Mouse (Mus musculus) small intestine, adult 2 months (tissue): ENCODE data around the gene Hsd17b14. TPM values are rescaled to one million over a fixed set of nuclear protein-coding genes. Genes with fewer than 3 reads are reported as not detected.

Experiments
- H3K27ac ChIP-seq: fragments of 200-500 bp; 2 replicates; pipeline ENCODE4 v1.5.1; 2012; ENCODE audit warnings: low read depth, low read length, control low read depth, inconsistent platforms; ENCODE audit not compliant: insufficient read depth
- H3K27me3 ChIP-seq: fragments of 200-500 bp; 2 replicates; pipeline ENCODE4 v1.6.1; 2012; ENCODE audit warnings: mild to moderate bottlenecking, moderate library complexity, low read length, inconsistent platforms; ENCODE audit not compliant: control insufficient read depth, insufficient read depth
- H3K36me3 ChIP-seq: fragments of 200-500 bp; 2 replicates; pipeline ENCODE4 v1.6.1; 2012; ENCODE audit warnings: mild to moderate bottlenecking, low read length, control low read depth, inconsistent platforms; ENCODE audit not compliant: control insufficient read depth, insufficient read depth
- H3K4me1 ChIP-seq: fragments of 200-500 bp; 2 replicates; pipeline ENCODE4 v1.6.1; 2012; ENCODE audit warnings: low read length, inconsistent platforms, mixed read lengths; ENCODE audit not compliant: control insufficient read depth, insufficient read depth, insufficient read length
- H3K4me3 ChIP-seq: fragments of 200-500 bp; 2 replicates; pipeline ENCODE4 v1.5.1; 2012; ENCODE audit warnings: low read depth, mild to moderate bottlenecking, control low read depth, inconsistent platforms, low read length, moderate library complexity
- CTCF ChIP-seq: fragments of 200-500 bp; IDR thresholded peaks from 2 replicates; pipeline ENCODE4 v1.5.1; 2012; ENCODE audit warnings: low read depth, mild to moderate bottlenecking, control low read depth, inconsistent platforms, low read length, moderate library complexity, mixed read lengths; ENCODE audit not compliant: insufficient replicate concordance, insufficient read length; ENCODE audit errors: extremely low read depth
- POLR2A ChIP-seq: fragments of 200-500 bp; IDR thresholded peaks from 2 replicates; pipeline ENCODE4 v1.6.1; 2012; ENCODE audit warnings: low read depth, mild to moderate bottlenecking, control low read depth, inconsistent platforms, low read length, moderate library complexity
- WGBS: fragments of 180-500 bp; shearing (Covaris S2); methylation state at CpG from one replicate; pipeline ENCODE4 v1.1.7; 2018; 5-methylcytosine and 5-hydroxymethylcytosine counted together
- polyA plus RNA-seq: library from polyadenylated mRNA; depleted of rRNA; stranded (reverse); fragments of >200 nt; gene quantifications from 2 replicates; pipeline ENCODE4 v1.2.3, GENCODE M21; 2012

Hsd17b14 gene
- polyA plus RNA-seq, 1 experiment, result 0.25 TPM

- H3K27me3 ChIP-seq, result no peaks in the 10 kb centered on the region
- H3K27ac ChIP-seq, result no peak overlapping the region
- H3K36me3 ChIP-seq, result no peaks in the 10 kb centered on the region
- no peaks in the 10 kb centered on the region; the same call in 1 of the 2 replicates for H3K4me1 ChIP-seq
- no peak overlapping the region; the same call in 1 of the 2 replicates for H3K4me3 ChIP-seq
- 87% methylated on average over 10 of the region's 10 CpGs for WGBS
- TF ChIP-seq POLR2A, result no peak
- no peak for TF ChIP-seq CTCF
Measured at GRCm38 (mm10) chr7:45537602-45538001, 17.1 kb upstream of the Hsd17b14 start.

- Histone ChIP-seq H3K36me3 (no peaks in the 10 kb centered on the region), H3K27ac (no peak overlapping the region), H3K4me3 (peak overlapping the region; percentile 60), H3K4me1 (peaks cover 2% of the 10 kb centered on the region), H3K27me3 (no peaks in the 10 kb centered on the region)
- TF ChIP-seq CTCF, result no peak
- TF ChIP-seq POLR2A, result no peak
- 5% methylated on average over 29 of the region's 29 CpGs for WGBS
Measured at GRCm38 (mm10) chr7:45538163-45539041, 16.3 kb upstream of the Hsd17b14 start.

- H3K36me3 ChIP-seq, result no peaks in the 10 kb centered on the region
- H3K4me1 ChIP-seq, result peaks cover 2% of the 10 kb centered on the region
- TF ChIP-seq CTCF (no peak), POLR2A (no peak)
- WGBS, result 92% methylated on average over 3 of the region's 3 CpGs
- H3K27ac ChIP-seq, result no peak overlapping the region
- no peaks in the 10 kb centered on the region for H3K27me3 ChIP-seq
- no peak overlapping the region for H3K4me3 ChIP-seq
Measured at GRCm38 (mm10) chr7:45539095-45539494, 15.6 kb upstream of the Hsd17b14 start.

GRCm38 (mm10) chr7:45540213-45540612, 14.5 kb upstream of the Hsd17b14 start:
- H3K4me1 ChIP-seq, result peaks cover 2% of the 10 kb centered on the region
- WGBS, result 46% methylated on average over 2 of the region's 2 CpGs
- no peaks in the 10 kb centered on the region for H3K27me3 ChIP-seq
- H3K4me3 ChIP-seq, result no peak overlapping the region
- no peak for TF ChIP-seq POLR2A
- TF ChIP-seq CTCF, result no peak
- H3K36me3 ChIP-seq, result no peaks in the 10 kb centered on the region
- H3K27ac ChIP-seq, result no peak overlapping the region

GRCm38 (mm10) chr7:45544525-45544924, 10.2 kb upstream of the Hsd17b14 start:
- Histone ChIP-seq H3K27ac (no peak overlapping the region), H3K4me3 (no peak overlapping the region), H3K36me3 (no peaks in the 10 kb centered on the region), H3K4me1 (peaks cover 2% of the 10 kb centered on the region; the same call in 1 of the 2 replicates), H3K27me3 (no peaks in the 10 kb centered on the region; the same call in 1 of the 2 replicates)
- WGBS, result 93% methylated on average over 1 of the region's 1 CpGs
- no peak for TF ChIP-seq POLR2A
- TF ChIP-seq CTCF, result no peak

GRCm38 (mm10) chr7:45549641-45550436, 4.9 kb upstream of the Hsd17b14 start:
- H3K36me3 ChIP-seq, result no peaks in the 10 kb centered on the region
- no peak overlapping the region for H3K4me3 ChIP-seq
- TF ChIP-seq CTCF (no peak), POLR2A (no peak)
- H3K4me1 ChIP-seq, result no peaks in the 10 kb centered on the region
- WGBS, result 94% methylated on average over 16 of the region's 16 CpGs
- H3K27me3 ChIP-seq, result no peaks in the 10 kb centered on the region; the same call in 1 of the 2 replicates
- H3K27ac ChIP-seq, result no peak overlapping the region

- no peaks in the 10 kb centered on the region for H3K36me3 ChIP-seq
Measured at GRCm38 (mm10) chr7:45550821-45551511, 3.7 kb upstream of the Hsd17b14 start.

More at GRCm38 (mm10) chr7:45550821-45551511, 3.7 kb upstream of the Hsd17b14 start:
- Histone ChIP-seq H3K4me1 (no peaks in the 10 kb centered on the region), H3K27me3 (no peaks in the 10 kb centered on the region; the same call in 1 of the 2 replicates), H3K27ac (no peak overlapping the region), H3K4me3 (no peak overlapping the region)
- TF ChIP-seq CTCF (no peak), POLR2A (no peak)
- 80% methylated on average over 11 of the region's 11 CpGs for WGBS
